ENCODE assay signal across 13 mouse cellular contexts in the genomic region with DNA sequence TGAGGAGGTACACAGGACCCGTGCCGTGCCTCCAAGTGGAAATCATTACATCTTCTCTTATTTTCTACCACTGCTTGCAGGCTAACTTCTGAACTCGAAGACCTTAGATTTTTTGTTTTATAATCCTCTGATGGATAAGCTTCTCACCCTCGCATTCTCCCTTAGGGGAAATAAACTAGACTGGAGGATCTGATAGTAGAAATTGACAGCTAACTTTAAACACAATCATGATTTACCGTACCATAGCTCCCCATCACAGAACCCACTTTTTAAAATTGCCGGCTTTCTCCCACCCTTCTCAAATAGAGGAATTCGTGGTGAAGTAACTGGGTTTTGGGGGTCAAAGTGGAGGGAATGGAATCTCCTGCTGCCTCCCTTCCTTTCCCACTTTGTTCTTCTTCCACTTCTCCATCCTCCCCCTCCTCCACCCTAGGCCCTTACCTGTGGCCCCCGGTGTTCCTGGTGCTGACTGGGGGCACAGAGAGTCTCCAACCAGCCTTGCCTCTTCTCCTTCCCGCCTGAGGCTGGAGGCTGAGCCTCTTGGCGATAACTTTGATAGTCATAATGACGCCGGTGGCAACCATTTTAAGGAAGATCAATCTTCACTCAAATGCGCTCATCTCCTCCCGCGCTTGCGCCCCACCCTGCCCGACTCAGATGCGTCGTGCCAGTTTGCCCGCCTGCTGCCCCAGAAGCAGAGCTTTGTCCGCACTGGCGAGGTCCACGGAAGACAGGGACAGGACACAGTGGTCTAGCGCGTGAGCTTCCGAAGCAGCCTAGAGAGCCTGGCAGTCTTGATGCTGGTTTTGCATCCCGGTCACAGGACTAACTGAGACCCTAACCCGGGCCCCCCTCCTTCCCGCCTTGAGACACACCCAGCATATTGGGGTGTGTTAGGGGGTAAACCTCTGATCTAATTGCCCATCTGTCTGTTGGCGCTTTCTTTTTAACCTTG. TPM values are rescaled to one million over a fixed set of nuclear protein-coding genes. Genes with fewer than 3 reads are reported as not detected.
DNase-seq lines count a peak whose midpoint lies in the region; ATAC-seq lines count a peak whose summit lies in the region.
"Had no signal": no experiment of that assay in that cellular context is flagged by ENCODE, and none has a peak within 500 bp of the region (broad histone marks: within the 10 kb centered on the region; RNA-seq: fewer than 3 reads in every experiment).

No protein-coding gene starts in this region.

- H3K27ac ChIP-seq in hindbrain, embryonic 15.5 days (replicated peaks), result no peak overlapping the region

- H3K9ac ChIP-seq in hindbrain, embryonic 15.5 days, result no peak overlapping the region

- ATAC-seq in hindbrain, embryonic 15.5 days (ENCODE audit: low FRiP score, low read depth), result no peak

- peak overlapping the region; percentile 10 for H3K4me3 ChIP-seq in hindbrain, embryonic 15.5 days

- H3K4me1 ChIP-seq in hindbrain, embryonic 15.5 days (replicated peaks), result peaks cover 11% of the 10 kb centered on the region

- 4% methylated on average over 30 of the region's 30 CpGs for WGBS in hindbrain, embryonic 15.5 days

- H3K36me3 ChIP-seq in hindbrain, embryonic 15.5 days, result no peaks in the 10 kb centered on the region

- DNase-seq in embryo, embryonic 10.5 days (ENCODE audit: low spot score), result peak; percentile 49
- DNase-seq in embryo, embryonic 10 days (ENCODE audit: low spot score), result no peak
- DNase-seq in kidney, postnatal 10 days, result peak; percentile 13
- no peak for DNase-seq in kidney, postnatal 25 days
- peak; percentile 60 for DNase-seq in neural tube, embryonic 10.5 days (ENCODE audit: extremely low spot score, low spot score)
- DNase-seq in thymus, postnatal 0 days (ENCODE audit: low spot score), result no peak
- DNase-seq in natural killer cell, adult 2 months (ENCODE audit: low spot score in 2 of 2), result no peak
- DNase-seq: adrenal gland, postnatal 10 days; cerebellum, adult 18-20 months; heart, adult 18-20 months; kidney, postnatal 14 days; lung, postnatal 36 days had no signal

- H3K4me2 ChIP-seq in hindbrain, embryonic 15.5 days, result peak overlapping the region; percentile 4; the same call in 1 of the 2 replicates

- H3K27me3 ChIP-seq in hindbrain, embryonic 15.5 days, result peaks cover 66% of the 10 kb centered on the region

- no peaks in the 10 kb centered on the region for H3K9me3 ChIP-seq in hindbrain, embryonic 15.5 days

RNA-seq across cellular contexts. Expression of gene Evx2, which starts 1.3 kb away (rescaled TPM):
- 0.76 and 0.87 TPM in 2 replicates for polyA plus RNA-seq in hindbrain, embryonic 15.5 days (2015; fragmentation: Nextera tagmentation; extraction: Ambion mirVana)
- polyA plus RNA-seq in thymus, postnatal 0 days (2015; fragmentation: Nextera tagmentation; extraction: Ambion mirVana), result not detected in 2 replicates

RNA-seq across cellular contexts. Expression of gene Hoxd13, which starts 7.4 kb away (rescaled TPM):
- polyA plus RNA-seq in hindbrain, embryonic 15.5 days (2015; fragmentation: Nextera tagmentation; extraction: Ambion mirVana), result not detected in 2 replicates
- polyA plus RNA-seq in thymus, postnatal 0 days (2015; fragmentation: Nextera tagmentation; extraction: Ambion mirVana), result not detected in 2 replicates

RNA-seq across cellular contexts. Expression of gene Hoxd12, which starts 14.1 kb away (rescaled TPM):
- polyA plus RNA-seq in hindbrain, embryonic 15.5 days (2015; fragmentation: Nextera tagmentation; extraction: Ambion mirVana), result not detected in 2 replicates
- not detected in 2 replicates for polyA plus RNA-seq in thymus, postnatal 0 days (2015; fragmentation: Nextera tagmentation; extraction: Ambion mirVana)

RNA-seq across cellular contexts. Expression of gene Hoxd11, which starts 18.7 kb away (rescaled TPM):
- polyA plus RNA-seq in hindbrain, embryonic 15.5 days (2015; fragmentation: Nextera tagmentation; extraction: Ambion mirVana), result not detected in 2 replicates
- polyA plus RNA-seq in thymus, postnatal 0 days (2015; fragmentation: Nextera tagmentation; extraction: Ambion mirVana), result not detected in 2 replicates

RNA-seq across cellular contexts. Expression of gene Hoxd10, which starts 31.0 kb away (rescaled TPM):
- not detected in 2 replicates for polyA plus RNA-seq in hindbrain, embryonic 15.5 days (2015; fragmentation: Nextera tagmentation; extraction: Ambion mirVana)
- polyA plus RNA-seq in thymus, postnatal 0 days (2015; fragmentation: Nextera tagmentation; extraction: Ambion mirVana), result 0.14 TPM in 1 of 2 replicates, not detected in the other

Comparison
In these comparisons a context has a peak if more than half of its experiments do, and no peak if none do; other contexts are left out.
1. DNase-seq: peak in embryo, embryonic 10.5 days (single experiment), kidney, postnatal 10 days (single experiment) and neural tube, embryonic 10.5 days (single experiment); none in embryo, embryonic 10 days (single experiment), kidney, postnatal 25 days (0 of 2), thymus, postnatal 0 days (single experiment) and natural killer cell, adult 2 months (0 of 2).